Mouse (Mus musculus) CH12.LX (cell line): ENCODE data around the gene Nktr.

Source experiments
- CTCF ChIP-seq, 2 experiments: IDR thresholded peaks in 1 of 2; conservative IDR thresholded peaks in 1 of 2; 2 replicates each; pipeline ENCODE4 v1.5.1; 2011 to 2012; ENCODE audit warnings: low read depth in 2 of 2, low read length in 2 of 2, improper control_type of control experiment in 1 of 2, inconsistent platforms in 1 of 2, mild to moderate bottlenecking in 1 of 2, moderate library complexity in 1 of 2
- EP300 ChIP-seq: IDR thresholded peaks from 2 replicates; pipeline ENCODE4 v1.6.1; 2011; ENCODE audit warnings: low read length, improper control_type of control experiment
- GABPA ChIP-seq: IDR thresholded peaks from 2 replicates; pipeline ENCODE4 v1.6.1; 2012; ENCODE audit warnings: low read depth, low read length, improper control_type of control experiment, inconsistent platforms; ENCODE audit not compliant: insufficient replicate concordance
- HCFC1 ChIP-seq: IDR thresholded peaks from 2 replicates; pipeline ENCODE4 v1.6.1; 2012; ENCODE audit warnings: low read depth, mild to moderate bottlenecking, inconsistent platforms, low read length, improper control_type of control experiment
- JUND ChIP-seq: conservative IDR thresholded peaks from 2 replicates; pipeline ENCODE4 v1.6.1; 2011; ENCODE audit warnings: low read depth, low read length, improper control_type of control experiment
- MAX ChIP-seq: IDR thresholded peaks from 2 replicates; pipeline ENCODE4 v1.6.1; 2011; ENCODE audit warnings: low read length, improper control_type of control experiment
- NRF1 ChIP-seq: IDR thresholded peaks from 2 replicates; pipeline ENCODE4 v1.6.1; 2014; ENCODE audit warnings: low read depth, mild to moderate bottlenecking, inconsistent platforms, low read length, improper control_type of control experiment, moderate library complexity
- POLR2A ChIP-seq: IDR thresholded peaks from 2 replicates; pipeline ENCODE4 v1.6.1; 2011; ENCODE audit warnings: low read depth, mild to moderate bottlenecking, improper control_type of control experiment, low read length
- RAD21 ChIP-seq: IDR thresholded peaks from 2 replicates; pipeline ENCODE4 v1.6.1; 2011; ENCODE audit warnings: low read depth, mild to moderate bottlenecking, low read length, improper control_type of control experiment, moderate library complexity
- RCOR1 ChIP-seq: conservative IDR thresholded peaks from 2 replicates; pipeline ENCODE4 v1.6.1; 2012; ENCODE audit warnings: low read depth, mild to moderate bottlenecking, inconsistent platforms, low read length, improper control_type of control experiment
- UBTF ChIP-seq: IDR thresholded peaks from 2 replicates; pipeline ENCODE4 v1.6.1; 2012; ENCODE audit warnings: low read depth, mild to moderate bottlenecking, inconsistent platforms, low read length, improper control_type of control experiment, moderate library complexity
- USF1 ChIP-seq: IDR thresholded peaks from 2 replicates; pipeline ENCODE4 v1.6.1; 2014; ENCODE audit warnings: low read depth, mild to moderate bottlenecking, inconsistent platforms, low read length, improper control_type of control experiment
- USF2 ChIP-seq: conservative IDR thresholded peaks from 2 replicates; pipeline ENCODE4 v1.6.1; 2011; ENCODE audit warnings: low read depth, low read length, improper control_type of control experiment
- ZNF384 ChIP-seq: IDR thresholded peaks from 2 replicates; pipeline ENCODE4 v1.6.1; 2012; ENCODE audit warnings: low read depth, low read length, improper control_type of control experiment, inconsistent platforms

GRCm38 (mm10) chr9:121759091-121760081 lies 40.4 kb downstream of the Nktr start, which contains the start of gene Zfp651:
- no peak for TF ChIP-seq NRF1
- no peak for TF ChIP-seq EP300
- TF ChIP-seq POLR2A: no peak; the same call in 1 of the 2 replicates
- TF ChIP-seq CTCF (conservative IDR thresholded peaks at IDR 0.05 in 1 of 2, IDR thresholded peaks at IDR 0.05 in 1 of 2; ENCODE audit: low read depth in 2 of 2, low read length in 2 of 2): no peak
- no peak for TF ChIP-seq RCOR1
- no peak for TF ChIP-seq HCFC1
- TF ChIP-seq RAD21: no peak
- no peak for TF ChIP-seq UBTF
- no peak for TF ChIP-seq GABPA
- no peak for TF ChIP-seq MAX
- TF ChIP-seq JUND: no peak
- TF ChIP-seq USF1: no peak
- TF ChIP-seq ZNF384: no peak
- no peak for TF ChIP-seq USF2
